25 mouse cellular contexts compared by ENCODE assay signal in the genomic region with DNA sequence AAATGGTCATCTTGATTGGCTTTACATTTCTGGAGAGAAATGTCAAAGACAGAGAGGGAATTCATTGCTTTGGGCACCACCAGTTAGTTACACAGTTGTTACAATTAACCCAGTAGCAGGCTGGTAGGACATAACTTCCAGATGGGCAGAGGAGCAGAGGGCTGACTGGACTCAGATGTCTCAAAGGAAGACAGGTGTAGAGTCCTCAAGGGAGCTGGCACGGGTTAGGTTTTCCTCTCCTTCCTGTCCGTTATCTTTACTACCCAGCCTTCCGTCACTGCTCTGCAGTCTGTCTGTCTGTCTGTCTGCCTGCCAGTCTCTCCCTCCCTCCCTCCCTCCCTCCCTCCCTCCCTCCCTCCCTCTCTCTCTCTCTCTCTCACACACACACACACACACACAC. TPM values are rescaled to one million over a fixed set of nuclear protein-coding genes. Genes with fewer than 3 reads are reported as not detected.
DNase-seq lines count a peak whose midpoint lies in the region; ATAC-seq and TF ChIP-seq lines count a peak whose summit lies in the region.
"Had no signal": no experiment of that assay in that cellular context is flagged by ENCODE, and none has a peak within 500 bp of the region (broad histone marks: within the 10 kb centered on the region; RNA-seq: fewer than 3 reads in every experiment).

No protein-coding gene starts in this region.

- TF ChIP-seq POLR2A in cerebellum, adult 2 months (IDR thresholded peaks at IDR 0.05; ENCODE audit: borderline replicate concordance, insufficient read depth, low read length): no peak

- ATAC-seq in neural tube, embryonic 13.5 days (ENCODE audit: low read depth): no peak
- no peak for ATAC-seq in neural tube, embryonic 15.5 days (ENCODE audit: low FRiP score)
- peak; percentile 37; the same call in 1 of the 2 replicates for ATAC-seq in megakaryocyte-erythroid progenitor cell, adult 5-6 weeks (replicated peaks; ENCODE audit: low FRiP score, low TSS enrichment, poor library complexity, severe bottlenecking)
- ATAC-seq: CD4-positive, CD25-positive, alpha-beta regulatory T cell, adult 4 months; forebrain, embryonic 15.5 days; intestine, postnatal 0 days had no signal

- 73% methylated on average over 3 of the region's 3 CpGs for WGBS in neural tube, embryonic 13.5 days
- WGBS in neural tube, embryonic 15.5 days: 66% methylated on average over 3 of the region's 3 CpGs
- WGBS in cerebellum, adult 2 months: 54% methylated on average over 3 of the region's 3 CpGs

- H3K4me1 ChIP-seq in neural tube, embryonic 13.5 days (replicated peaks): peaks cover 35% of the 10 kb centered on the region
- H3K4me1 ChIP-seq in neural tube, embryonic 15.5 days: peaks cover 29% of the 10 kb centered on the region
- H3K4me1 ChIP-seq in cerebellum, adult 2 months (ENCODE audit: control insufficient read depth, insufficient read depth, low read length): peaks cover 10% of the 10 kb centered on the region

- no peak for TF ChIP-seq CTCF in cerebellum, adult 2 months (IDR thresholded peaks at IDR 0.05; ENCODE audit: borderline replicate concordance, insufficient read depth, low read depth, low read length)

- H3K4me3 ChIP-seq in neural tube, embryonic 13.5 days: no peak overlapping the region
- no peak overlapping the region for H3K4me3 ChIP-seq in neural tube, embryonic 15.5 days (replicated peaks)
- H3K4me3 ChIP-seq in cerebellum, adult 2 months (replicated peaks; ENCODE audit: insufficient read depth, low read depth, low read length): no peak overlapping the region
- H3K4me3 ChIP-seq: embryonic facial prominence, embryonic 12.5 days; embryonic facial prominence, embryonic 15.5 days; erythroblast, embryonic 14.5 days; forebrain, embryonic 12.5 days; forebrain, embryonic 15.5 days; heart, embryonic 13.5 days; hindbrain, embryonic 12.5 days; hindbrain, embryonic 15.5 days had no signal

- no peak overlapping the region for H3K4me2 ChIP-seq in neural tube, embryonic 13.5 days
- H3K4me2 ChIP-seq in neural tube, embryonic 15.5 days: no peak overlapping the region
- H3K4me2 ChIP-seq: embryonic facial prominence, embryonic 12.5 days; embryonic facial prominence, embryonic 15.5 days; forebrain, embryonic 12.5 days; forebrain, embryonic 15.5 days; heart, embryonic 13.5 days; hindbrain, embryonic 12.5 days; hindbrain, embryonic 15.5 days had no signal

- H3K9me3 ChIP-seq in neural tube, embryonic 13.5 days: no peaks in the 10 kb centered on the region
- no peaks in the 10 kb centered on the region for H3K9me3 ChIP-seq in neural tube, embryonic 15.5 days (replicated peaks)
- H3K9me3 ChIP-seq: embryonic facial prominence, embryonic 12.5 days; embryonic facial prominence, embryonic 15.5 days; forebrain, embryonic 12.5 days; forebrain, embryonic 15.5 days; hindbrain, embryonic 12.5 days; hindbrain, embryonic 15.5 days had no signal

- H3K36me3 ChIP-seq in neural tube, embryonic 13.5 days: no peaks in the 10 kb centered on the region
- no peaks in the 10 kb centered on the region for H3K36me3 ChIP-seq in neural tube, embryonic 15.5 days
- H3K36me3 ChIP-seq: embryonic facial prominence, embryonic 12.5 days; embryonic facial prominence, embryonic 15.5 days; forebrain, embryonic 12.5 days; forebrain, embryonic 15.5 days; hindbrain, embryonic 12.5 days; hindbrain, embryonic 15.5 days had no signal

- no peaks in the 10 kb centered on the region for H3K27me3 ChIP-seq in neural tube, embryonic 13.5 days
- H3K27me3 ChIP-seq in neural tube, embryonic 15.5 days (replicated peaks): no peaks in the 10 kb centered on the region
- H3K27me3 ChIP-seq in cerebellum, adult 2 months (ENCODE audit: control insufficient read depth, insufficient read depth, low read length): no peaks in the 10 kb centered on the region
- H3K27me3 ChIP-seq: embryonic facial prominence, embryonic 12.5 days; embryonic facial prominence, embryonic 15.5 days; forebrain, embryonic 12.5 days; forebrain, embryonic 15.5 days; heart, embryonic 13.5 days; hindbrain, embryonic 12.5 days; hindbrain, embryonic 15.5 days had no signal

- DNase-seq in MN1 (ENCODE audit: low spot score): peak; percentile 55
- DNase-seq in frontal cortex, postnatal 14 days (ENCODE audit: low spot score in 2 of 2): no peak
- DNase-seq in cerebellum, adult 2 months: no peak
- no peak for DNase-seq in gastrocnemius, adult 18-20 months (ENCODE audit: low spot score)
- DNase-seq: adrenal gland, adult 2 months; adrenal gland, postnatal 14 days; cerebellum, adult 11 months; cerebellum, adult 8-10 months; cerebellum, postnatal 10 days; cerebellum, postnatal 36 days; gastrocnemius, postnatal 25 days; heart, adult 18-20 months had no signal

- H3K9ac ChIP-seq in neural tube, embryonic 13.5 days: no peak overlapping the region
- no peak overlapping the region for H3K9ac ChIP-seq in neural tube, embryonic 15.5 days (replicated peaks)
- H3K9ac ChIP-seq: embryonic facial prominence, embryonic 12.5 days; embryonic facial prominence, embryonic 15.5 days; forebrain, embryonic 12.5 days; forebrain, embryonic 15.5 days; heart, embryonic 13.5 days; hindbrain, embryonic 12.5 days; hindbrain, embryonic 15.5 days had no signal

- H3K27ac ChIP-seq in neural tube, embryonic 13.5 days (replicated peaks): 0 out of 2 replicates have a peak overlapping the region, but pooled peaks have one; percentile 23
- no peak overlapping the region for H3K27ac ChIP-seq in neural tube, embryonic 15.5 days (replicated peaks)
- H3K27ac ChIP-seq in cerebellum, adult 2 months (ENCODE audit: insufficient read depth, low read length): no peak overlapping the region
- H3K27ac ChIP-seq: embryonic facial prominence, embryonic 12.5 days; embryonic facial prominence, embryonic 15.5 days; forebrain, embryonic 12.5 days; forebrain, embryonic 15.5 days; heart, embryonic 13.5 days; hindbrain, embryonic 12.5 days; hindbrain, embryonic 15.5 days had no signal

RNA-seq across cellular contexts. Expression of a gene that starts 52.3 kb away (rescaled TPM):
- 23.5 and 24.2 TPM in 2 replicates for polyA plus RNA-seq in neural tube, embryonic 13.5 days (2015; fragmentation: Nextera tagmentation; extraction: Ambion mirVana)
- polyA plus RNA-seq in neural tube, embryonic 15.5 days (2015; fragmentation: Nextera tagmentation; extraction: Ambion mirVana): 15.0 and 17.9 TPM in 2 replicates
- 1.9 and 2.6 TPM in 2 replicates for total RNA-seq in megakaryocyte-erythroid progenitor cell, adult 5-6 weeks (2014; fragmentation: Nextera tagmentation)
- 1.8 and 1.9 TPM in 2 replicates for total RNA-seq in megakaryocyte-erythroid progenitor cell, adult 5-6 weeks (2017)
- polyA plus RNA-seq in cerebellum, adult 2 months (2012; rRNA removed): 20.6 and 23.4 TPM in 2 replicates
- 100 to 1,000 TPM in 1 of 2 experiments, 10 to 100 TPM in 1; 93.6 to 103 TPM for total RNA-seq in gastrocnemius, adult 18-20 months (2021)
